ENCODE assay signal across 25 mouse cellular contexts in the genomic region with DNA sequence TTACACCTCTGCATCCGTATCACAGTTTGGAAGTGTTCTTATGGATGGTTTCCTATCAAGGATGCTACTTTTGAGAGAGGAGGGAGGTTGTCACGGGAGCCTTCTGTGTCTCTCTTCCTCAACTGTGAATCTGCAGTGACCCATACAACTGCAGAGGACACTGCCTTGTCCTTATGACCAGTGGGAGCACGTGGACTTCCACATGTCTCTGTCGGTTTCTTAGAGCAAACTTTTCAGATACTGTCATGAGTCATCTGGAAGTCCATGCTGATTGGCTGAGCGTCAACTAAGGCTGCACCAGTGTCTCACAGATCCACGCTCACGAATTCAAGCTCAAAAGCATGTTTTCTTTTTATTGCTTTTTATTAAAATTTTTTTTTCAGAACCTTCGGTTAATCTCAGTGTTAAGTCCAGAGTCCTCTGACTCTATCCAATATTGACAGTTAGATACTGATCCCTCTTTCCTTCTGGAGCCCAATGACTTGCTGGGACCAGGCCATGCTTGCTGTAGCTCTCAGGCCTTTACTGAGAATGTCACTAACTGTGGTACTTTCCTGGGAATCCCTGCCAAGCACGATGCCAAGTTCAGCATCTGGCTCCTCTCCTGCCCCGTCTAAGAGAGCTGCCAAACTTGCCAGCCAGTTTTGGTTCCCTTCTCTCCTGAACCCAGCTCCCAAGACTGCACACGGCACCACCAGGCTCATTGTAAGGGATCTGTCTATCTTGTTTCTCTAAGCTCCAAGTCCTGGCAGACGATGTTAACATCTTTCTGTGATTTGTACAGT. TPM values are rescaled to one million over a fixed set of nuclear protein-coding genes. Genes with fewer than 3 reads are reported as not detected.
"Had no signal": no experiment of that assay in that cellular context is flagged by ENCODE, and none has a peak within 500 bp of the region (broad histone marks: within the 10 kb centered on the region; RNA-seq: fewer than 3 reads in every experiment).

No protein-coding gene starts in this region.

- H3K36me3 ChIP-seq: limb, embryonic 10.5 days; limb, embryonic 13.5 days; liver, embryonic 12.5 days; liver, embryonic 15.5 days; lung, embryonic 15.5 days; midbrain, embryonic 10.5 days; midbrain, embryonic 13.5 days; neural tube, embryonic 13.5 days had no signal

- H3K4me1 ChIP-seq: limb, embryonic 10.5 days; liver, embryonic 12.5 days; liver, embryonic 15.5 days; lung, embryonic 15.5 days; megakaryocyte, embryonic 14.5 days; midbrain, embryonic 10.5 days; midbrain, embryonic 13.5 days; neural tube, embryonic 13.5 days had no signal

- H3K27me3 ChIP-seq: limb, embryonic 13.5 days; liver, embryonic 12.5 days; liver, embryonic 15.5 days; lung, embryonic 15.5 days; megakaryocyte, embryonic 14.5 days; midbrain, embryonic 13.5 days had no signal

- H3K4me3 ChIP-seq: left cerebral cortex, adult 2 months; limb, embryonic 10.5 days; limb, embryonic 13.5 days; liver, embryonic 12.5 days; liver, embryonic 15.5 days; lung, embryonic 15.5 days; megakaryocyte, embryonic 14.5 days; midbrain, embryonic 10.5 days; midbrain, embryonic 13.5 days; myocyte; neural tube, embryonic 13.5 days had no signal

- H3K9ac ChIP-seq: limb, embryonic 13.5 days; liver, embryonic 12.5 days; liver, embryonic 15.5 days; lung, embryonic 15.5 days; midbrain, embryonic 13.5 days; neural tube, embryonic 13.5 days had no signal

- H3K27ac ChIP-seq: left cerebral cortex, adult 2 months; limb, embryonic 10.5 days; limb, embryonic 13.5 days; liver, embryonic 12.5 days; liver, embryonic 15.5 days; lung, embryonic 15.5 days; midbrain, embryonic 10.5 days; midbrain, embryonic 13.5 days; neural tube, embryonic 13.5 days; stomach, postnatal 0 days had no signal

- DNase-seq: kidney, adult 9 months; kidney, postnatal 14 days; kidney, postnatal 4 days; layer of hippocampus, postnatal 36 days; lung, adult 18-20 months; lung, postnatal 10 days; lung, postnatal 36 days; retina, postnatal 1 day; thymus, adult 2 months; thymus, postnatal 14 days; thymus, postnatal 4 days had no signal

- H3K9me3 ChIP-seq: limb, embryonic 10.5 days; limb, embryonic 13.5 days; liver, embryonic 12.5 days; liver, embryonic 15.5 days; lung, embryonic 15.5 days; midbrain, embryonic 10.5 days; midbrain, embryonic 13.5 days; neural tube, embryonic 13.5 days had no signal

RNA-seq across cellular contexts. Expression of a gene that starts 42.3 kb away (rescaled TPM):
- total RNA-seq: monocyte, adult 5-6 weeks; neutrophil, adult 5-6 weeks had no signal
- polyA plus RNA-seq: liver, embryonic 15.5 days; myocyte; neural tube, embryonic 13.5 days had no signal
